Mouse (Mus musculus) hematopoietic multipotent progenitor cell, adult 10-12 weeks (in vitro differentiated cells): ENCODE data around the gene Smarcd1. TPM values are rescaled to one million over a fixed set of nuclear protein-coding genes. Genes with fewer than 3 reads are reported as not detected.

Experiments used
- polyA plus RNA-seq: library from polyadenylated mRNA; stranded (reverse); fragments of >175 nt; gene quantifications from 2 replicates; pipeline ENCODE4 v1.2.3, GENCODE M21; 2012; ENCODE audit warnings: low replicate concordance

Gene Smarcd1
- polyA plus RNA-seq, result 40.5 and 45.4 TPM in 2 replicates

DNA sequence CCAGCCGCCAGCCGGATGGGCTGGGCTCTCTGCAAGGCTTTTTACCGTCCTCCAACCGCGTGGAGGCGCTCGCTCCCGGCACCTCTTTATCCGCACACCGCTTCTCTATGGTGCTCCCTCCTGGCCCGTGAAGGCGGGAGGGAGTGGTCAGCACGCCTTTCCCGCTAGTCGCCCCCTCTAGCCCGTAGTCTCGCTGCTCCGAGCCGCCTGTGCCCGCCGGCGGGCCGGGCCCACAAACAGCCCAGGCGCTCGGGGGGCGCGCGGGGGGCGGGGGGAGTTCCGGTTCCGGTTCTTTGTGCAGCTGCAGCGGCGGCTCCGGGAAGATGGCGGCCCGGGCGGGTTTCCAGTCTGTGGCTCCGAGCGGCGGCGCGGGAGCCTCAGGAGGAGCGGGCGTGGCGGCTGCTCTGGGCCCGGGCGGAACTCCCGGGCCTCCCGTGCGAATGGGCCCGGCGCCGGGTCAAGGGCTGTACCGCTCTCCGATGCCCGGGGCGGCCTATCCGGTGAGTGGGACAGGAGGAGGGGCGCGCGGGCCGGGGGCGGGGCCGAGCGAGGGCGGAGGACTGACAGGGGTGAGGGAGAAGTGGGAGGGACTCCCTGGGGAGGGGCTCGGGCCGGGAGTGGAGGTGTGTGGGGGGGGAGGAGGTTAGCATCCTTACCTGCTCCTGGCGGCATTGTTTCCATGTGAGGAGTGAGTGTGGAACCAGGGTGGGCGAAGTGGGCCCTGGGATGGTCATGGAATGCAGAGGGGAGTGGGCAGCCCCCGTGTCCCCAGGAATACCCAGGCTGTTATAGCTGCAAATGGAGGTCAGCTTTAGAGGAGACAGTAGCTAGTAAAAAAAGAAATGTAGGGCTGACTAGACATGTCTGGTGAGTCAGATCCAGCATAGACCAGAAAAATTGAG, at the start of gene Smarcd1:
Gene Smarcd1 (plus strand): TSS at position 131 of the 902 bp plus-strand sequence.

DNA sequence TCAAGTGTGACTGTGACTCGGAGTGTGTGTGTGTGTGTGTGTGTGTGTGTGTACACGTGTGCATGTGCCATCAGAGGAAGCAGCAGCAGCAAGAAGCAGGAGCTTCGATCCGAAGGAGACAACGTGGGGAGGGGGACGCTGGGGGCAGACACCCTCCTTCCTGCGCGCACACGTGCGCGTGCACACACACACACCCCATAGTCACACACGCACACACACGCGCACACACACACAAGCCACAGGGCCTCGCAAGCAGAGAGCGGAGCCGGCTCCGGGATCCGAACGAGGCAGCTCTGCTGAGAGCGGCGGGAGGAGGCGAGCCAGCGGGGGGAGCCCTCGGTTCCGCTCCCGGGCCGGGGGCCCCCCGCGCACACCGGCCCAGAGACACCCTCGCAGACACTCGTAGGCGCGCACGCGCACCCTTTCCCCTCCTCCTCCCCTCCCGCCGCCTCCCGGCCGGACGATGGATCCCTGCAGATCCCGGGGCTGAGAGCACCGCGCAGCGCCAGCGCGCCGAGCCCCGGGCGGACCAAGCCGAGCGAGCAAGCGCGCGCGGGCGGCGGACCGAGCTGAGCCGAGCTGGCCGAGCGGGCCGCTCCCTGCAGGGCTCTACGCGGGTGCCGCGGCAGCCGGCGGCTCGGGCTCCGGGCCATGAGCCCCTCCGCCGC, 31.6 kb upstream of the Smarcd1 start, which contains the start of gene Asic1:
Gene Asic1 (plus strand): TSS at position 215 of the 668 bp plus-strand sequence.

GRCm38 (mm10) chr15:99705440-99706048, 3.6 kb downstream of the Smarcd1 start, which contains the start of gene Gm17349:
Gm17349 (minus strand) TSS chr15:99705490.

DNA sequence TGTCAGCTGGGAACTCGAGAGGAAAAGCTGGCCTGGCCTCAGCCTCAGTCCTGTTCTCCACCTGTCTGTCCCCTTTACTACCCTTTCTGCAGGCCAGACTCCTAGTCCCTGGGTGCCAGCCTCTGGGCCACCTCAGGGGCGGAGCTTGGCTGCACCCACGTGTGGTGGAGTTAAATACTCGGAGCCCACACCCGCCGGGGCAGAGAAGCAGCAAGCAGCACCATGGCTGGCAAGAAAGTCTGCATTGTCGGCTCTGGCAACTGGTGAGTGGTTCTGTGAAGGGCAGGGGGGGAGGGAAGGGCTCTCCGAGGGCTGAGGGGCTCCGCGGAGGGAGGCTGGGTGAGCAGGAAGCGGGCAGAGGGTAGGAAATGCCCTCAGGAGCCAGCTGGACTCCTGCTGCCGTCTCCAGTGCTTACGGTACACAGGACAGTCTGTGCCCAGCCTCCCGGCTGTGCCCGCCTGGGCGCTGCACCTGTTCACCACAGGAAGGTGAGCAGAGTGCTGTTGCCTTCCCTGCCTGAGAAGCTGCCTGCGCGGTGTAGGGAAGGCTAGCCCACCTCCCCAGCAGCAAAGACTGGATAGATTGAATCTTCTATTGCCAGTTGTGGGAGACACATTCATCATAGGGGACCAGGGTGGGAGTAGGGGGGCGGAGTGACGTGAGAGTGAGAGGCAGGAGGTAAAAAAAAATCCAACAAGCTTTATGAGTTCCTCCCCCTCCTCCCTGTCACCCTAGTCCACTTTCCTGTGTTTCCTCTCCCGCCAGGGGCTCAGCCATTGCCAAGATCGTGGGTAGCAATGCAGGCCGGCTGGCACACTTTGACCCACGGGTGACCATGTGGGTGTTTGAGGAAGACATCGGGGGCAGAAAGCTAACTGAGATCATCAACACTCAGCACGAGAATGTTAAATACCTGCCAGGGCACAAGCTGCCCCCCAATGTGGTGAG, 15.7 kb downstream of the Smarcd1 start, which contains the start of gene Gpd1:
Gene Gpd1 (plus strand): TSS at position 130 of the 949 bp plus-strand sequence.

DNA sequence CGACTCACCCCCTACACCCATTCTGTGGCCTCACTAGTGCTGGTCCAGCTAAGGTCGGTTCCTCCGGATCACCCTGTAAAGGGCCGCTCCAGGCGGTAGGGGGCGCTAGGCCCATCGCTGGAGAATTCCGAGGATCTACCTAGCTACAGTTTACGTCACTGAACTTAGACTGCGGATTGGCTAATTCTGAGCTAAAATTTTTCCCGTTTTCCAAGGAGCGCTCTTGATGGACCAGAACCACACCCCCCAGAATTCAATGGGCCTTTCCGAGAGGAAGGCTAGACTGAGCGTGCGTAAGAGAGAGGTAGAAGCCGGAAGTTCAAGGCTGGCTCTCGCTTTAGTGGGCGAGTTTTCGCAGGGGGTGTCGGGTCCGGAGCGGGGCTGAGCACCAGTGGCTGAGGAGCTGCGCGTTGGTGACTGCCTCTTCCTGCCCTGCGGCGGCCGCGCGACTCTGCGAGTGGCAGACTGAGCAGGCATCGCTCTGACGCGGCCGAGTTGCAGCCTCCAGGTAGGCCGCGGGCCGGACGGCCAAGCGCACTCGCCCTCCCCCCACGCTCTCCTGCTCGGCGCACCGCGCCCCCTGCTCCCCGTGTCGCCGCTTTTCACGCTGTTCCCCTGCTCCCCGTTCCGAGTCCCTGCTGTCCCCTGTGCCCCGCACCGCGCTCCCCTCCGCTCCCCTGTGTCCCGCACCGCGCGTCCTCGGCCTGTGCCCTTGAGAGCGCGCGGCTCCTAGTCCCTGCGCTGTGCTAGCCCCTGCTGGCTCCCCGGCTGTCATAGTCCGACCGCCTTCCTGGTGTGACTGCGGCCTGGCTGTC, 23.6 kb downstream of the Smarcd1 start, which contains the start of gene Cox14:
Gene Cox14 (plus strand): TSS at position 278 of the 815 bp plus-strand sequence.

Other genes starting within 250 kb of the Smarcd1 start
- 29.9 and 69.3 TPM in 2 replicates for gene Nckap5l, start 244.4 kb upstream of the Smarcd1 start, polyA plus RNA-seq
- 8.0 and 15.4 TPM in 2 replicates for gene Bcdin3d, start 227.4 kb upstream of the Smarcd1 start, polyA plus RNA-seq
- 0.02 TPM in 1 of 2 replicates, not detected in the other for gene Faim2, start 174.0 kb upstream of the Smarcd1 start, polyA plus RNA-seq
- not detected in 2 replicates for gene Aqp2, start 123.1 kb upstream of the Smarcd1 start, polyA plus RNA-seq
- gene Aqp5, start 111.3 kb upstream of the Smarcd1 start, polyA plus RNA-seq, result not detected in 2 replicates
- not detected in 2 replicates for gene Aqp6, start 100.7 kb upstream of the Smarcd1 start, polyA plus RNA-seq
- 2.9 and 10.5 TPM in 2 replicates for gene Racgap1, start 50.5 kb upstream of the Smarcd1 start, polyA plus RNA-seq
- gene Asic1, start 31.8 kb upstream of the Smarcd1 start, polyA plus RNA-seq, result 0.12 and 0.14 TPM in 2 replicates
- gene Gm17349, start 3.4 kb downstream of the Smarcd1 start, polyA plus RNA-seq, result 9.8 and 58.8 TPM in 2 replicates
- 10.7 and 22.7 TPM in 2 replicates for gene Gpd1, start 15.4 kb downstream of the Smarcd1 start, polyA plus RNA-seq
- 42.0 and 88.3 TPM in 2 replicates for gene Cox14, start 23.5 kb downstream of the Smarcd1 start, polyA plus RNA-seq
- gene Cers5, start 70.8 kb downstream of the Smarcd1 start, polyA plus RNA-seq, result 25.3 and 36.1 TPM in 2 replicates
- 3.0 and 4.2 TPM in 2 replicates for gene Lima1, start 173.3 kb downstream of the Smarcd1 start, polyA plus RNA-seq